Mouse (Mus musculus) macrophage (primary cell): ENCODE results near the gene Csnk1g1. TPM values are rescaled to one million over a fixed set of nuclear protein-coding genes. Genes with fewer than 3 reads are reported as not detected.

Source experiments
- H3K27ac ChIP-seq: fragments of 350-480 bp; formaldehyde crosslinking; 2 replicates; pipeline ENCODE4 v1.9.0; 2021
- H3K36me3 ChIP-seq: fragments of 350-480 bp; formaldehyde crosslinking; 2 replicates; pipeline ENCODE4 v1.9.0; 2021; ENCODE audit errors: inconsistent target
- H3K4me3 ChIP-seq: fragments of 350-480 bp; formaldehyde crosslinking; 2 replicates; pipeline ENCODE4 v1.9.0; 2021; ENCODE audit errors: inconsistent target
- H3K79me2 ChIP-seq: fragments of 350-480 bp; formaldehyde crosslinking; 2 replicates; pipeline ENCODE4 v1.9.0; 2021; ENCODE audit errors: inconsistent target
- WGBS: methylation state at CpG from one replicate; pipeline ENCODE4 v1.1.7; 2026; ENCODE audit warnings: inconsistent platforms; ENCODE audit not compliant: missing documents; 5-methylcytosine and 5-hydroxymethylcytosine counted together
- polyA plus RNA-seq: library from polyadenylated mRNA; stranded (reverse); fragments of 250-400 nt; gene quantifications from 3 replicates; pipeline ENCODE4 v1.2.4, GENCODE M21; 2018; ENCODE audit warnings: inconsistent platforms
- total RNA-seq, 78 experiments: library from RNA; depleted of rRNA; stranded (reverse); fragments of 250-400 nt; gene quantifications; 1 replicate in 9 of 78; 2 replicates in 24 of 78; 3 replicates in 43 of 78; 4 replicates in 2 of 78; pipeline ENCODE4 v1.2.4; 2018; ENCODE audit warnings: inconsistent platforms in 56 of 78

The Csnk1g1 gene
- 100 to 1,000 TPM in 23 of 26 experiments, 10 to 100 TPM in 3; 73.4 to 196 (median 155) TPM for total RNA-seq (2018; cell fraction: chromatin; rRNA removed)
- total RNA-seq (2018; cell fraction: cytosol; rRNA removed): 10 to 100 TPM; 13.7 to 25.2 (median 18.6) TPM
- total RNA-seq (2018; cell fraction: nucleus; rRNA removed): 100 to 1,000 TPM in 5 of 26 experiments, 10 to 100 TPM in 21; 39.6 to 146 (median 75.4) TPM
- 9.3 to 10.5 TPM (median 9.7 TPM) in 3 replicates for polyA plus RNA-seq

DNA sequence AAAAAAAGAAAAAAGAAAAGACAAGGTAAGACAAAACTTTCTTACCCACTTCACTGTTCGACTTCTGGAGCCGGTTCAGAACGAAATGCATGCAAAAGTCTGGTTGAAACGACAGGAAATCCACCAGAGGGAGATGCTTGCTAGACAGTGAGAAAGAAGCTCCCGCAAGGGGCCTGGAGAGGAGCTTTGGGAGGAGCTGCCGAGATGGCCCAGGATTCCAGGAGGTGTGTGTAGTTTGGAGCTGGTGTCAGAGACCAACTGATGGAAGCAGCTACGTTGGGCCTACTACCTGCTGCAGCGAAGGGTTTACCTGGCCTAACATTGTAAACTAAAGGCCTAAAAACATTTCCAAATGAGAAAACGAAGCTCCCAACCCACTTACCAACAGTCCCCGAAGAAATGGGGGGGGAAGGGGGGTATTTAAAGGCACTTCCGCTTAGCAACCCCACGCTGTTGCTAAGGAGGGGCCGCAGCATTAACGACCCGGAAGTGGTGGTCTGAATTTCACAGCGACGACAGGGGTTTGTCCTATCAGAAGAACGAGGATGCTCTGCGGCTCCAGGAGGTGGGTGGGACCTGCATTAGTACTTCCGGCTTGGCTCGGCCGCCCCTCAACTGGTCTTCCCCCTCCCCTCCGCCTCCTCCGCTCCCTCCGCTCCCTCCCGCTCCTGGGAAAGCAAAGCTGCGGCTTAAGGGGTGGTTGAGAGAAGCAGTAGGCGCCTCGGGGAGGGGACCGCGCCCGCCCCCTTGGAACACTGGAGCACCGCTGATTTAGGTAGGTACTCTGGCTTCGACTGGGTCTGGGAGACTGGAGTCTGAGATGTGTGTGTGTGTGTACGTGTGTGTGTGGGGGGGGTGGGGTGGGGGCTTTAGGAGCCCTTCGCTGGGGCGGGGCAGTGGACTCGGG is at the start of gene Csnk1g1, which contains the start of gene Trip4:
Csnk1g1 (plus strand) TSS at position 531 of the 907 bp plus-strand sequence.
Trip4 (minus strand) TSS at position 401 of the 907 bp plus-strand sequence.
- WGBS: 2% methylated on average over 38 of the region's 38 CpGs

DNA sequence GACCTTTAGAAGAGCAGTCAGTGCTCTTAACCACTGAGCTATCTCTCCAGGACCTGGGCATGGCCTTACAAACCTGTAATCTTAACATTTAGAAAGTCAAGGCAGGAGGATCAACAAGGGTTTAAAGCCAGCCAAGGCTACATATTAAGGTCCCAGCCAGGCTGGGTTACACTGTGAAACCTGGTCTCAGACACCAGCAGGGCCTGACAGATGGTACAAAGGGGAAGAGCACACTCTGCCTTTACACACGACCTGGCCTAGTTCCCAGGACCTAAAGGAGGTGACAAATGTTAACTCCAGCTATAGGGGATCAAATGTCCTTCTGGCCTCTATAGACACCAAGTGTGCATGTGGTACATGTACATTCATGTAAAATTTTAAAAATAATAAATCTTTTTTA is 49.1 kb upstream of the Csnk1g1 start:
- no peak overlapping the region for H3K4me3 ChIP-seq
- peaks cover 46% of the 10 kb centered on the region for H3K36me3 ChIP-seq
- H3K27ac ChIP-seq: no peak overlapping the region
- WGBS: 71% methylated on average over 1 of the region's 1 CpGs
- no peaks in the 10 kb centered on the region for H3K79me2 ChIP-seq

More for the DNA sequence above, at the start of gene Csnk1g1, which contains the start of gene Trip4:
- Histone ChIP-seq H3K27ac (peak within 1 kb of the TSS; percentile 46), H3K36me3 (no peaks in the 10 kb centered on the region), H3K4me3 (peak within 1 kb of the TSS; percentile 94), H3K79me2 (peaks cover 52% of the 10 kb centered on the region)

DNA sequence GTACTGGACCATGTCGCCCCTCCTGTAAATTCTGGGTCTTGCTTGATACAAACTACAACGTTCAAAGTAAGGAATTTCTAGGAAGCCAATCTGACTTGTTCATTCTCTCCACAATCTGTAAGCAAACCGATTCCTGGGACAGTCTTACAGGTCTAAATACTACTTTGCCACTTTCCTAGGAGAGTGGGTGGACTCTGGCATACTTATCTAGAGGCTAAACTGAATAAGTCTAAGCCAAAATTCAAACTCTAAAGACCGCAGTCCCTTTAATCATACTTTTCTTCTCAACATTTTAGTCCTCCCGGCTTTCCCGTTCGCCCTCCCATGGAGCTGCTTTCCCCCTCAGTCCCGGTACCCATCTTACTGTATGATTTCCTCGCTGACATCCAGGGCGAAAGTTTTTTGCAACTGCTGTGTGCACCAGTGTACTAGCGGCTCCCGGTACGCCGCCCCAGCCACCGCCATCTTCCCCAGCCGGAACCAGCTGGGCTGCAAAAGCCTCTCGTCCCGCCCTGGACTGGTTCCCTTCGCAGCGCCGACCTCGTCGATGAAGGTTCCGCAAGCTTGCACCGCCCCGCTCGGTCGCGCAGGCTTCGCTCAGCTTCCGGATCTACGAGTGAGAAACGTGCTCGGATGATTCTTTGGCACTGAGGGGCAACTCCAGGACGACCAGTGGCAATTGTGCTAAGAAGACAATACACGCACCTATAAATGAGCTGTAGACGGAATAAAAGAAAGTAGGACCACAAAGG is 24.0 kb upstream of the Csnk1g1 start:
- 0 out of 2 replicates have a peak, but pooled peaks cover 15% of the 10 kb centered on the region for H3K36me3 ChIP-seq
- H3K79me2 ChIP-seq: peaks cover 26% of the 10 kb centered on the region; the same call in 1 of the 2 replicates
- peak overlapping the region; percentile 92 for H3K4me3 ChIP-seq
- WGBS: 0% methylated on average over 37 of the region's 37 CpGs
- H3K27ac ChIP-seq: peak overlapping the region; percentile 62

DNA sequence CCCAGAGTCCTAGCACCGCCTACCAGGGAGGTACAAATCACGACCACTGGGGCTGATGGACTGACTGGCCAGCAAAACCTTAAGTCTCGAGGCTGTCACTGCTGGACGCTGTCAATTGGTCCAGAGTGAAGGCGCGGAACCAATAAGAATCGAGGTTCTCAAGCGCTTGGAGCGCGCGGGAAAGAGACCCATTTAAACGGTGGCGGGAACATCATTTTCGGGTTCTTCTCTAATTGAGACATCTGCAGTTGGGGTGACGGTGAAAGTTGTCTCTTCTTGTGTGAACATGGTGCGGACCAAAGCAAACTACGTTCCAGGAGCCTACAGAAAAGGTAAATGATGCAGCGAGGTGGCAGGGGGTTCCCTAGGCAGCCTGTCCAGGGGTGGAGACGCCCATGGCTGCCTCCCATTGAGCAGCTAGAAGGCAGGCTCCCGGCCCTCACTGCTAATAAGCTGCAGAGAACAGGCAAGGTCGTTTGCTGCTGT is 18.5 kb upstream of the Csnk1g1 start, which contains the start of gene Pclaf:
Pclaf (plus strand) TSS at position 95 of the 486 bp plus-strand sequence.
- Histone ChIP-seq H3K36me3 (no peaks in the 10 kb centered on the region), H3K4me3 (peak within 1 kb of the TSS; percentile 76), H3K27ac (peak within 1 kb of the TSS; percentile 67), H3K79me2 (peaks cover 39% of the 10 kb centered on the region)
- WGBS: 1% methylated on average over 21 of the region's 21 CpGs

DNA sequence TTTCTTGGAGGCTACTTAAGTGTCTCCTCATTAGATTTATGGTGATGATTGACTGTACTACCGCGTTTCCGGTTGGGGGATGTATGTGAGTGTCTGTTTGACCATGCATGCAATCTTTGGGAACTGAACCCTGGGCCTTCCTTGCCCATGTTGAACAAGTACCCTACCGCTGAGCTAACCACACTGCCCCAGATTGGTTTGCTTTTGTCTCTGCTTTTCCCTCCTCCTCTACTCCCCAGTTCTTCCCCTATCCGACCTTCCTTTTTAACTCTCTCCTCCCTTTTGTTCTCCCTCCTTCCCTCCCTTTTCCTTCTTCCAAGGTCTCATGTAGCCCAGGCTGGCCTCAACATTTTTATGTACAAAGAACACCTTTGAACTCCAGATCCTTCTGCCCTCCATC is 17.6 kb upstream of the Csnk1g1 start:
- H3K27ac ChIP-seq: peak overlapping the region; percentile 67; the same call in 1 of the 2 replicates
- peak overlapping the region; percentile 76 for H3K4me3 ChIP-seq
- no peaks in the 10 kb centered on the region for H3K36me3 ChIP-seq

DNA sequence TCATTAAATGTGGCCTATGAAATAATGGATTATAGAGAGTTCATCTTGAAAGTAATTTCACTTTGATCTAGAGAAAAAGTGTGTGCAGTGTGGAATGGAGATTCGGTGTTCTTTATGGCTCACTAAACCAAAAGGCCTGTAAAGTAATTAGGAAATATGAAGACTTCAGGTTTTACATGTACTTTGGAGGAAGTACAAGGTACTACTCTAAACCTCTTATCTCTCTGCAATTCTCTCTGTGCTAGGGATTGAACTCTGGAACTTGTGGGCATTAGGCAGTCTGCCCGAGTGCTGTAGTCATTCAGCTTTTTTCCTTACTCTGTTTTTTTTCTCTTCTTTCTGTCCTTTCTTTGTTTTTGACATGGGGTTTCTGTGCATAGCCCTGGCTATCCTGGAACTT is 11.7 kb upstream of the Csnk1g1 start:
- WGBS: 94% methylated on average over 2 of the region's 2 CpGs
- Histone ChIP-seq H3K4me3 (no peak overlapping the region), H3K27ac (no peak overlapping the region), H3K79me2 (peaks cover 19% of the 10 kb centered on the region), H3K36me3 (no peaks in the 10 kb centered on the region)

More for the DNA sequence above, 17.6 kb upstream of the Csnk1g1 start:
- WGBS: 1% methylated on average over 5 of the region's 5 CpGs
- peaks cover 39% of the 10 kb centered on the region for H3K79me2 ChIP-seq

DNA sequence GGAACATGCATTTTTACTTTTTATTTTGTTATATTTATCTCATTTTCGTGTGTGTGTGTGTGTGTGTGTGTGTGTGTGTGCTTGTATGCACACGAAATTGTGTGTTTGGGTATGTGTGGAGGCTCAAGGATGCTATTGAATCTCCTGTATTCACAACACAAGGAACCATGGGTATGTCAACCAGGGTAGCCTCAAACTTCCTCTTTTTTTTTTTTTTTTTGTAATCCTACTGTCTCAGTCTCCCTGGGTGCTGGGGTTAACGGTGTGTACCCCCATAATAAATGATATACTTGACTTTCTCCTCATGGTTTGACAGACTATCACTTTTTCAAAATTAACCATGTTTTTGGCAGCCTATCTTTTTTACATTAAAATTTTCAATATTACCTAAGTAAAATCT is 5.8 kb upstream of the Csnk1g1 start:
- Histone ChIP-seq H3K79me2 (peaks cover 4% of the 10 kb centered on the region; the same call in 1 of the 2 replicates), H3K27ac (no peak overlapping the region), H3K4me3 (no peak overlapping the region), H3K36me3 (no peaks in the 10 kb centered on the region)
- 66% methylated on average over 3 of the region's 3 CpGs for WGBS

DNA sequence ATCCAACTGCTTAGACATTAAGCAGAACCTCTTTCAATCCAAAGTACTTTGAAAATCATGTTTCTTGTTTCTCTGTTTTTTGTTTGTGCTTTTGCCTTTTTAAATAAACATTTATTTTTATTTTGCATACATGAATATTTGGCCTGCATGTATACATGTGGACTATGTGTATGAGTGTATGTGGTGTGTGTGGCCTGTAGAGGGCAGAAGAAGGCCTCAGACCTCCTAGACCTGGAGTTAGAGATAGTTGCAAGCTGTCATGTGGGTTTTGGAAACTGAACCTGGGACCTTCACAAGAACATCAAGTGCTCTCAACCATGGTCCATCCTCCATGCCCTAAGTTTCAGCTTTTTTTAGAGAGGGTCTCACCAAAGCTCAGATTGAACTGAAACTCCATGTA is 5.3 kb upstream of the Csnk1g1 start:
- Histone ChIP-seq H3K79me2 (peaks cover 5% of the 10 kb centered on the region; the same call in 1 of the 2 replicates), H3K4me3 (no peak overlapping the region), H3K36me3 (no peaks in the 10 kb centered on the region), H3K27ac (no peak overlapping the region)

DNA sequence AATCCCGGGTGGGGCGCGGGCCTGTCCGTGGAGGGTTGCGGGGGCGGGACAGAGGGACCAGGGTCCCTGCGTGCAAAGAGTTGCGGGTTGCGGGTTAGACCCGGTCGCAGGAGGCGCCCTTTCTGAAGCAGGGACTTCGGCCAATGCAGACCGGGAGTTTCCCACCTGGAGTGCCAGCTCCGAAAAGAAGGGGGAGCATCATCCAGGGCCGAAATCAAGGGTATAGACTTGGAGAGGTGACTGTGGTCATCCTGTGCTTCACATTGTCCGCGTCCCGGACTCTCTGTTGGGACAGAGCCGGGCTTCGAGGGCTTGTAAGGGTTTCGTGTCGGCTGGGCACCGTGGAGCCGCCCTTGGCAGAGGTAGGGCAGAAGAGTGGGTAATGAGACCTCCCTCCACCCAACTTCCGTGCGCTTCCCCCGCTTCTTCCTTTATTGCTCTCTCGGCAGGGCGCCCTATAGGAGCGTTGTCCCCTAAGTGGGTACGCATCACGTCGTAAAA is 627 bp downstream of the Csnk1g1 start:
- Histone ChIP-seq H3K79me2 (peaks cover 59% of the 10 kb centered on the region), H3K27ac (peak overlapping the region; percentile 46), H3K4me3 (peak overlapping the region; percentile 94), H3K36me3 (no peaks in the 10 kb centered on the region)
- 0% methylated on average over 34 of the region's 34 CpGs for WGBS

DNA sequence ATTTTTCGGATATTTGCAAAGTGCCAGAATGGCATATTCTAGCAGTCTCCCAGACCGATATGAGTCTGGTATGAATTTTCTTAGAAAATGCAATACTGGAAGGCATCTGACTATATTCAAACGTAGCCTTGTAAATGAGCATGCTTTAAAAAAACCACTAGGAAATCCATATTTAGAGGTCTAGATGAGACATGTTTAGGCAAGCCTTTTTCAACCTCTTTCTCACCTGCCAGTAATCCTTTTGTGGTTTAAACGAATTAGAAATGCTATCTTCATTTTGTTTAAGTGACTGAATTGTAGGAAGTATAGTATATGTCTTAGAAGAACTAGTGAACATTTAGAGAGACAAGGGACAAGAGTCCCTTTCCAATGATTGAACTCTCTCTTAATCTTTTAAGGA is 1.1 kb downstream of the Csnk1g1 start:
- 0% methylated on average over 4 of the region's 4 CpGs for WGBS
- Histone ChIP-seq H3K79me2 (peaks cover 64% of the 10 kb centered on the region), H3K27ac (peak overlapping the region; percentile 46), H3K36me3 (no peaks in the 10 kb centered on the region), H3K4me3 (peak overlapping the region; percentile 94)

DNA sequence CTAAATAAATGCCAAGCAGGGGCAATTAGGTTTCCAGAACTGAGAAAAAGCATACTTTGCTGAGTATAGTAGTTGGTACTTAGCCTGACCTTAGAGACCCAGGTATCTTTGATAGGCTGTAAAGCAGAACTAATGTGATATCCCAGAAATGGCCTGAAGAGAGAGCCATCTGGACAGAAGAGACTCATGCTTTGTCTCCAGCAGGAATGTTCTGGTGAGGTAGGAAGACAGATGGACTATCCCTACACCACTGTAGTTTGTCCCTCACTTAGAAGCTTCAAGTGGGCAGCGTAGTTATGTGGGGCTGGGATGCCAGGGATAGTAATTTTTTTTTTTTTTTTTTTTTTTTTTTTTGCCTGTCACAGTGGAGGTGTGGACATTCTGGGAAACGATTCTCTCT is 5.3 kb downstream of the Csnk1g1 start:
- H3K36me3 ChIP-seq: no peaks in the 10 kb centered on the region
- no peak overlapping the region for H3K27ac ChIP-seq
- H3K4me3 ChIP-seq: no peak overlapping the region
- peaks cover 100% of the 10 kb centered on the region for H3K79me2 ChIP-seq
- WGBS: 33% methylated on average over 1 of the region's 2 CpGs

DNA sequence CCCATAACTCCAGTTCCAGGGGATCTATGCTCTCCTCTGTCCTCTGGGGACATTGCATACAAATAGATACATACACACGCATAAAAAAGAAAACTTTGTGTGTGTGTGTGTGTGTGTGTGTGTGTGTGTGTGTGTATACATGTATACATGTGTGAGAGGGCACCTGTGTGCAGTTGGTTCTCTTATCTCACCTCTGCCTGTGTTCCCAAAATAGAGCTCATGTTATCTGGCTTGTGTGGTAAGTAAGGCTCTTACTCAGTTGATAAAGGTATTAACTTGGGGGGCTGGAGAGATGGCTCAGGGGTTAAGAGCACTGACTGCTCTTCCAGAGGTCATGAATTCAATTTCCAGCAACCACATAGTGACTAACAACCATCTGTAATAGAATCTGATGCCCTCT is 8.3 kb downstream of the Csnk1g1 start:
- WGBS: no CpG with 5 or more reads among the region's 1 CpGs

DNA sequence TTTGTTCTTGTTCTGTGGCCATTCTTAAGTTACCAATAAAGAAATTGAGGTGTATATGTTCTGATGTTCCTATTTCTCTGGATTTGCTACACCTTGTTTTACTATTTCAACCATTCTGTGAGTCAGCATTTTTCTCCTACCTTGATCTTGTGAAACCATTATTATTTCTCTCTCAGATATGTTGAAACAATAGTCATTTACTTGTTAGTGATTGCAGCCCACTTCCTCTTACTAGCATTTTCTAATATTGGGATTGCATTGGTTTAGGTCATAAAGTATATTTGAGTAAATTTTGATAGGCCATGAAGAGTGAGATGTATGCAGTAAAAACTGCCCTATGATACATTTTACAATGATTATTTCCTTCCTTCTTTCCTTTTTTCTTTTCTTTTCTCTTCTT is 19.7 kb downstream of the Csnk1g1 start:
- Histone ChIP-seq H3K36me3 (no peaks in the 10 kb centered on the region), H3K79me2 (peaks cover 91% of the 10 kb centered on the region), H3K27ac (no peak overlapping the region), H3K4me3 (no peak overlapping the region)

More for the DNA sequence above, 8.3 kb downstream of the Csnk1g1 start:
- H3K4me3 ChIP-seq: no peak overlapping the region
- H3K79me2 ChIP-seq: peaks cover 100% of the 10 kb centered on the region
- no peak overlapping the region for H3K27ac ChIP-seq
- H3K36me3 ChIP-seq: no peaks in the 10 kb centered on the region

DNA sequence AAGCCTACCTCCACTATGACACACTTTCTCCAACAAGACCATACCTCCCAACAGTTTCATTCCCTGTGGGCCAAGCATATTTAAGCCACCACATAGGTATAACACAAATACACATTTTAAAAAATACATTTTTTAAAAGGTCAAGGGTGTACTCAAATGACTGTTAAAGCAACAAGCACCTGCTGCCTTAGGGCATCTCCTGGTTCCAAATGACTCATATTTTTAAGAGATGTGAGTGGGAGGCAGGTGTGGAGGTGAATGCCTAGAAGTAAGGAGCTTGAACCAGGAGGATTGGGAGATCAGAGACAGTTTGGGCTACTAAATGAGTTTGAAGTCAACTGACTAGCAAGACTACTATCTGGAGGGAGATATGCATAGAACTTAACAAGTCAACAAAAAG is 21.1 kb downstream of the Csnk1g1 start:
- H3K79me2 ChIP-seq: peaks cover 91% of the 10 kb centered on the region
- no peaks in the 10 kb centered on the region for H3K36me3 ChIP-seq
- H3K27ac ChIP-seq: no peak overlapping the region
- no peak overlapping the region for H3K4me3 ChIP-seq
